In genomic region chrX:106026418-106027342, GRCm38 (mm10) we compare ENCODE assay signal across 8 mouse cellular contexts. TPM values are rescaled to one million over a fixed set of nuclear protein-coding genes. Genes with fewer than 3 reads are reported as not detected.
DNase-seq lines count a peak whose midpoint lies in the region; ATAC-seq lines count a peak whose summit lies in the region.

Gene Atp7a, plus strand, starts transcription at chrX:106027276.

- peak; percentile 97 for ATAC-seq in frontal cortex, adult (ENCODE audit: low TSS enrichment)

- peaks cover 5% of the 10 kb centered on the region; the same call in 1 of the 2 replicates for H3K27me3 ChIP-seq in hindbrain, embryonic 10.5 days (ENCODE audit: insufficient read depth, poor library complexity, severe bottlenecking)

- H3K9me3 ChIP-seq in hindbrain, embryonic 10.5 days: no peaks in the 10 kb centered on the region

- H3K27ac ChIP-seq in hindbrain, embryonic 10.5 days: peak within 1 kb of the TSS; percentile 85

- 0 out of 2 replicates have a peak, but pooled peaks cover 9% of the 10 kb centered on the region for H3K4me1 ChIP-seq in hindbrain, embryonic 10.5 days (replicated peaks)

- 22% methylated on average over 36 of the region's 36 CpGs for WGBS in hindbrain, embryonic 10.5 days

- peaks cover 9% of the 10 kb centered on the region for H3K36me3 ChIP-seq in hindbrain, embryonic 10.5 days

- H3K4me3 ChIP-seq in hindbrain, embryonic 10.5 days: peak within 1 kb of the TSS; percentile 57

- DNase-seq in MN1 (ENCODE audit: low spot score): peak; percentile 89
- DNase-seq in cerebellum, adult 9-10 months: peak; percentile 79
- DNase-seq in hindbrain, embryonic 10.5 days (ENCODE audit: low spot score): peak; percentile 91
- DNase-seq in layer of hippocampus, postnatal 10 days (ENCODE audit: low spot score in 2 of 2): peak; percentile 86 to 87
- peak; percentile 96 for DNase-seq in lung, postnatal 10 days
- peak; percentile 88 for DNase-seq in ovary, postnatal 36 days (ENCODE audit: low spot score)
- peak; percentile 93 for DNase-seq in thymus, postnatal 25 days

RNA-seq across cellular contexts. Expression of gene Atp7a, which starts in this region (rescaled TPM):
- 21.6 and 22.5 TPM in 2 replicates for polyA plus RNA-seq in hindbrain, embryonic 10.5 days (2016; fragmentation: Nextera tagmentation; extraction: Ambion mirVana)
- total RNA-seq in layer of hippocampus, postnatal 10 days (2021): 10 to 100 TPM in 1 of 2 experiments, 1 to 10 TPM in 1; 9.8 to 10.5 TPM

Comparison
In these comparisons a context has a peak if more than half of its experiments do, and no peak if none do; other contexts are left out.
1. Peak in every context shown above with its lines: DNase-seq, ATAC-seq, H3K4me3 ChIP-seq and H3K27ac ChIP-seq.